Mouse (Mus musculus): ENCODE results near the gene Prss57. TPM values are rescaled to one million over a fixed set of nuclear protein-coding genes. Genes with fewer than 3 reads are reported as not detected.
A peak's percentile ranks its signal among the peaks of the same experiment; 100 is the strongest.

The Prss57 gene
- polyA plus RNA-seq, 1 experiment from 2014 or later, result 0.04 TPM

DNA sequence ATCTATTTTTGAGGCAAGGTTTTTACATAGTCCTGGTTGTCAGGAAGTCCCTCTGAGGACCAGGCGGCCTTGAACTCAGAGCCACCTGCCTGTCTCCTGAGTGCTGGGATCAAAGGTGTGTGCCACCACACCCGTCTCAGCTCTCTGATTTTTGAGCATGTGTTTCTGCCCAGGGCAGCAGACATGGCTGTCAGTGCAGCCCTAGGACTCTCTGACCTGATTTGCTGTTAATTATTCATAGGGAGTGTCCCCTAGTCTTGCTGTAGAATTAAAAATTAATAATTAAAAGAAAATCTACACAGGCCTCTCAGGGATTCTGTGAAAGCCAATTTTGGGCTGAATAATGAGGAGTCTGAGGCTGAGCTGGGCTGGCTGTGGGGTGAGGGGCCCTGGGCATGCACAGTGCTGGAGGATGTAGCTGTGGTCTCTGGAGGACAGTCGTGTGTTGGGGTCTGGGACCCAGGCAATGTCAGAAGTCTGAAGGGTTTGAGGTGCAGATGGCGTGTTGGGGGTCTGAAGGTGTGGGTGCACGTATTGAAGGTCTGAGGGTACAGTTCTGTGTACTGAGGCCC is 23.6 kb upstream of the Prss57 start:
- H3K36me3 ChIP-seq (ENCODE audit: insufficient read depth, low read length), result peaks cover 23% of the 10 kb centered on the region
- peak; percentile 38 for DNase-seq (ENCODE audit: low spot score)
- peak overlapping the region; percentile 92 for H3K27ac ChIP-seq
- H3K27me3 ChIP-seq (ENCODE audit: insufficient read depth, low read length), result no peaks in the 10 kb centered on the region
- ATAC-seq (replicated peaks; ENCODE audit: low FRiP score, low read depth), result peak; percentile 73
- no peak for TF ChIP-seq CTCF (IDR thresholded peaks at IDR 0.05; ENCODE audit: low read depth)
- WGBS, result 66% methylated on average over 5 of the region's 5 CpGs
- 0 out of 2 replicates have a peak, but pooled peaks cover 5% of the 10 kb centered on the region for H3K4me1 ChIP-seq (replicated peaks; ENCODE audit: insufficient read depth, low read length)
- no peak overlapping the region for H3K9ac ChIP-seq (ENCODE audit: low read depth, low read length)
- H3K9me3 ChIP-seq (replicated peaks; ENCODE audit: low read length), result no peaks in the 10 kb centered on the region
- no peak overlapping the region for H3K4me3 ChIP-seq (replicated peaks; ENCODE audit: low read depth, low read length)
- peak overlapping the region; percentile 26; the same call in 1 of the 2 replicates for H3K4me2 ChIP-seq (ENCODE audit: low read length)

DNA sequence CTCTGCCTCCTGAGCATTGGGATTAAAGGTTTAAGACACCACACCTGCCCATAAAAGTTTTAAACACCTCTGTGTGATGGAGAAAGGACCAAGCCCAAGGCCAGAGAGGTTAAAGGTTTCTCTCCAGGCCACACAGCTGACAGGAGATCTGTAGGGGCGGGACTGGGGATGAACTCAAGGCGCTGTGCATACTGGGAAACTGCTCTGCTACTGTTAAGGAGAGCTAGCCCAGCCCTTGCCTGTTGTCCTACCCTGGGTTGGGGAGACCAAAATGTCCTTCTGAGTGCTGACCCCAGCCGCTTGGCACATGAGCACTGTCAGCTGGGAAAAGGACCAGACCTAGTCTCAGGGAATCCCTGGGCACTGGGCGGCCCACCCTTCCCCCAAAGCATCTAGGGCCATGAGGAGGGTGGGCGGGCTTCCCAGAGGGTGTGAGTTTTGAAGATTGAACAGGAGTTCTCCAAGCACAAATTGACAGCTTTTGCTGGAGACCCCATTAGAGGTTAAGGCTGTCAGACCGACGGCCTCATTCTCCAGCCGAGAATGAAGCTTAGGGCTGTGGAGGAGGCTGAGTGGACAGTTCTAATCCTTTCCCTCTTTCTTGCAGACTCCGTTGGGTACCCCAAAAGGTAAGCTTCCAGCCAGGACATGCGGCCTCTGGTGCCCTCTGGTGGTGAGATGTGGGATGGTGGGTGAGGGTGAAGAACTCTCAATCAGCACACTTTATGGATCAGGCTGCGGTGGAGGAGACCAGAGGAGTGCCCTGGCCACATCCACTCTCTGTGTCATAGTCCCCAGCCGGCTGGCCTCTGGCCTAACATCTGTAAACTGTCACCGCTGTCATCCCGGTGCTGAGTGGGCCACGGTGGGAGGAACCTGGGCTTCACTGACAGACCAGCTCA is 21.2 kb upstream of the Prss57 start:
- TF ChIP-seq CTCF (IDR thresholded peaks at IDR 0.05; ENCODE audit: low read depth), result peak; percentile 99
- peaks cover 7% of the 10 kb centered on the region; the same call in 1 of the 2 replicates for H3K4me1 ChIP-seq (replicated peaks; ENCODE audit: insufficient read depth, low read length)
- no peak overlapping the region for H3K9ac ChIP-seq (ENCODE audit: low read depth, low read length)
- H3K4me2 ChIP-seq (ENCODE audit: low read length), result no peak overlapping the region
- DNase-seq (ENCODE audit: low spot score) (peak; percentile 79), ATAC-seq (replicated peaks; ENCODE audit: low FRiP score, low read depth) (peak; percentile 12; the same call in 1 of the 2 replicates)
- no peak overlapping the region for H3K4me3 ChIP-seq (replicated peaks; ENCODE audit: low read depth, low read length)
- 31% methylated on average over 15 of the region's 15 CpGs for WGBS
- no peaks in the 10 kb centered on the region for H3K9me3 ChIP-seq (replicated peaks; ENCODE audit: low read length)
- no peaks in the 10 kb centered on the region for H3K27me3 ChIP-seq (ENCODE audit: insufficient read depth, low read length)
- peaks cover 23% of the 10 kb centered on the region for H3K36me3 ChIP-seq (ENCODE audit: insufficient read depth, low read length)
- no peak overlapping the region for H3K27ac ChIP-seq

DNA sequence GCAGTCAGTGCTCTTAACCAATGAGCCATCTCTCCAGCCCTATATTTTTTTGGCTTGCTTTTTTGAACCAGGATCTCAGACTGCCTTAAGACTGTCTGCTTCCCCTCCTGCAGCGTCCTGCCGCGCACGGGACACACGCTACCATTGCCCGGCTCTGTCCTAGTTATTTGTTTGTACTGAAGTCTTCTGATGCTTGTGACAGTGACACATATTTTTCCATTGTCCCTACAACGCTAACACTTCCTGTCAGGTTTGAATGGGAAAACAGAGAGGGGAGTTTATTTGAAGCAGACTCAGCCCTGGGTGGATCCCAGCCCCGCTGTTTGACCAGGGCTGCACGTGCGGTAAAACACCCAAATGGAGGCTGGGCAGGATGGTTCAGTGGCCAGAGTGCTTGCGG is 18.0 kb upstream of the Prss57 start:
- peak; percentile 37 for DNase-seq (ENCODE audit: low spot score)
- H3K4me3 ChIP-seq (replicated peaks; ENCODE audit: low read depth, low read length), result no peak overlapping the region
- H3K27ac ChIP-seq, result peak overlapping the region; percentile 69; the same call in 1 of the 2 replicates
- H3K36me3 ChIP-seq (ENCODE audit: insufficient read depth, low read length), result peaks cover 19% of the 10 kb centered on the region
- no peak overlapping the region for H3K9ac ChIP-seq (ENCODE audit: low read depth, low read length)
- WGBS, result 82% methylated on average over 11 of the region's 11 CpGs
- H3K27me3 ChIP-seq (ENCODE audit: insufficient read depth, low read length), result no peaks in the 10 kb centered on the region
- peaks cover 22% of the 10 kb centered on the region for H3K4me1 ChIP-seq (replicated peaks; ENCODE audit: insufficient read depth, low read length)
- H3K4me2 ChIP-seq (ENCODE audit: low read length), result no peak overlapping the region
- no peak for TF ChIP-seq CTCF (IDR thresholded peaks at IDR 0.05; ENCODE audit: low read depth)
- ATAC-seq (replicated peaks; ENCODE audit: low FRiP score, low read depth), result no peak
- no peaks in the 10 kb centered on the region for H3K9me3 ChIP-seq (replicated peaks; ENCODE audit: low read length)

DNA sequence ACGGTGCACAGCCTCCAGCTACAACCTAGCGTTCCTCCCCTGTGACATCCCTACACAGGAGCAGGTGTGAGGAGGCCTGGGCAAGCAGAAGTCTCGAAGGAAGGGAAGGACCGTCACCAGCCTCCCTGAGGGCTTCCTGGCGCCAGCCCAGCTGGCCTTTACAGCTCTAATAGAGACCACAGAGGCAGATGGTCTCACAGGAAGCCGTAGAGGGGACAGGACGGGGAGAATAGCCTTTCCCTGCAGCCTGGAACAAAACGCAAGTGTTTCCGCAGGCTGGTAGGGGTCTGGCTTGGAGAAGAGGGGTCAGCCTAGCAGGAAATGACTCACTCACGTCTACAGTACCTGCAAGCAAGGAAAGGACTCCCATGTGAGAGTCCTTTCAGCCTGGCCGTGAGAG is 17.1 kb upstream of the Prss57 start:
- no peak overlapping the region for H3K4me2 ChIP-seq (ENCODE audit: low read length)
- peaks cover 19% of the 10 kb centered on the region for H3K36me3 ChIP-seq (ENCODE audit: insufficient read depth, low read length)
- H3K4me1 ChIP-seq (replicated peaks; ENCODE audit: insufficient read depth, low read length), result peaks cover 30% of the 10 kb centered on the region
- no peaks in the 10 kb centered on the region for H3K27me3 ChIP-seq (ENCODE audit: insufficient read depth, low read length)
- H3K4me3 ChIP-seq (replicated peaks; ENCODE audit: low read depth, low read length), result no peak overlapping the region
- peak overlapping the region; percentile 69 for H3K27ac ChIP-seq
- peak; percentile 34 for DNase-seq (ENCODE audit: low spot score)
- no peaks in the 10 kb centered on the region for H3K9me3 ChIP-seq (replicated peaks; ENCODE audit: low read length)
- no peak for TF ChIP-seq CTCF (IDR thresholded peaks at IDR 0.05; ENCODE audit: low read depth)
- no peak for ATAC-seq (replicated peaks; ENCODE audit: low FRiP score, low read depth)
- WGBS, result 47% methylated on average over 11 of the region's 11 CpGs
- no peak overlapping the region for H3K9ac ChIP-seq (ENCODE audit: low read depth, low read length)

DNA sequence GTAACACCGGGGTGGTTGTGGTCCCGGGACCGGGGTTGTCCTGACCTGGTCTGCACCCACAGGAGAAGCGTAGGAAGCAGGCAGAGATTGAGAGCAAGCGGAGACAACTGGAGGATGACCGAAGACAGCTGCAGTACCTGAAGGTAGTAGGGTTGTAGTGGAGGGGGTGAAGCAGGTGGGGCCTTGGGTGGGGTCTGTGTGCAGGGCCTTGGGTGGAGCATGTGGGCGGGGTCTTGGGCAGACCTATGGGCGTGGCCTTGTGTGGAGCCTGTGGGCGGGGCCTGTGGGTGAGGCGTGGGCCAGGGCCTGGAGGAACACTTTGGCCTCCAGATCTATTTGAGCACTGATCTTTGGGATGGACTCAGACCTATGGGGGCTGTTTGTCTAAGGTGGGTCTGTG is 16.2 kb upstream of the Prss57 start:
- H3K9ac ChIP-seq (ENCODE audit: low read depth, low read length), result no peak overlapping the region
- 66% methylated on average over 10 of the region's 10 CpGs for WGBS
- H3K4me3 ChIP-seq (replicated peaks; ENCODE audit: low read depth, low read length), result no peak overlapping the region
- H3K27me3 ChIP-seq (ENCODE audit: insufficient read depth, low read length), result no peaks in the 10 kb centered on the region
- H3K36me3 ChIP-seq (ENCODE audit: insufficient read depth, low read length), result peaks cover 19% of the 10 kb centered on the region
- H3K4me2 ChIP-seq (ENCODE audit: low read length), result no peak overlapping the region
- 0 out of 2 replicates have a peak, but pooled peaks have one; percentile 15 for ATAC-seq (replicated peaks; ENCODE audit: low FRiP score, low read depth)
- TF ChIP-seq CTCF (IDR thresholded peaks at IDR 0.05; ENCODE audit: low read depth), result no peak
- H3K9me3 ChIP-seq (replicated peaks; ENCODE audit: low read length), result no peaks in the 10 kb centered on the region
- H3K27ac ChIP-seq, result peak overlapping the region; percentile 11; the same call in 1 of the 2 replicates
- H3K4me1 ChIP-seq (replicated peaks; ENCODE audit: insufficient read depth, low read length), result peaks cover 39% of the 10 kb centered on the region
- no peak for DNase-seq (ENCODE audit: low spot score)

DNA sequence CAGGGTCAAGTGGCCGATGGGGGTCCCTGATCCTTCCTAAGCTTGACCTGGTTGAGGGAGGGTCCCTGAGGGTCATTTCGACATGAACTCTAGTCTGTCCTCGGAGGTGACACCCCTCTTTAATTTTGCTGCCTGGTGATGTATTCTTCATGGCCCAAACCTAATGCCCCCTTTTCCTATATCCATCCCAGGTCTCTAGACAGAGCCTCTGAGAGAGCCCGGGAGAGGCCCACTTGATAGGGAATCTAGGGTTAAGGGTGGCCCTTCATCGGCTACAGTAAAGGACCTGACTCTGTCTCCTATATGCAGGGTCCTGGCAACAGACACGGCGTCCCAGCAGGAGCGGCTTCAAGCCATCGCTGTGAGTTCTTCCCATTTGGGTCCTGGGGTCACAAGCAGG is 15.6 kb upstream of the Prss57 start:
- Histone ChIP-seq H3K4me2 (ENCODE audit: low read length) (0 out of 2 replicates have a peak overlapping the region, but pooled peaks have one; percentile 7), H3K27me3 (ENCODE audit: insufficient read depth, low read length) (no peaks in the 10 kb centered on the region), H3K9ac (ENCODE audit: low read depth, low read length) (0 out of 2 replicates have a peak overlapping the region, but pooled peaks have one; percentile 8), H3K27ac (peak overlapping the region; percentile 50; the same call in 1 of the 2 replicates), H3K9me3 (replicated peaks; ENCODE audit: low read length) (no peaks in the 10 kb centered on the region), H3K36me3 (ENCODE audit: insufficient read depth, low read length) (peaks cover 13% of the 10 kb centered on the region), H3K4me3 (replicated peaks; ENCODE audit: low read depth, low read length) (no peak overlapping the region), H3K4me1 (replicated peaks; ENCODE audit: insufficient read depth, low read length) (peaks cover 43% of the 10 kb centered on the region)
- no peak for TF ChIP-seq CTCF (IDR thresholded peaks at IDR 0.05; ENCODE audit: low read depth)
- DNase-seq (ENCODE audit: low spot score) (no peak), ATAC-seq (replicated peaks; ENCODE audit: low FRiP score, low read depth) (no peak)
- WGBS, result 73% methylated on average over 9 of the region's 9 CpGs
